Mouse (Mus musculus) heart, adult 8-10 months (tissue): ENCODE data around the gene Parn. TPM values are rescaled to one million over a fixed set of nuclear protein-coding genes. Genes with fewer than 3 reads are reported as not detected.

Experiments used
- DNase-seq: peaks from one replicate; pipeline ENCODE4 v3.0.0; 2022; ENCODE audit warnings: low spot score
- total RNA-seq, 4 experiments: library from RNA; stranded (reverse); gene quantifications; 2 replicates each; pipeline ENCODE4 v1.2.4; 2022

Gene Parn
- total RNA-seq, 4 experiments from 2014 or later = 7.8 to 12.7 (median 9.3) TPM

DNA sequence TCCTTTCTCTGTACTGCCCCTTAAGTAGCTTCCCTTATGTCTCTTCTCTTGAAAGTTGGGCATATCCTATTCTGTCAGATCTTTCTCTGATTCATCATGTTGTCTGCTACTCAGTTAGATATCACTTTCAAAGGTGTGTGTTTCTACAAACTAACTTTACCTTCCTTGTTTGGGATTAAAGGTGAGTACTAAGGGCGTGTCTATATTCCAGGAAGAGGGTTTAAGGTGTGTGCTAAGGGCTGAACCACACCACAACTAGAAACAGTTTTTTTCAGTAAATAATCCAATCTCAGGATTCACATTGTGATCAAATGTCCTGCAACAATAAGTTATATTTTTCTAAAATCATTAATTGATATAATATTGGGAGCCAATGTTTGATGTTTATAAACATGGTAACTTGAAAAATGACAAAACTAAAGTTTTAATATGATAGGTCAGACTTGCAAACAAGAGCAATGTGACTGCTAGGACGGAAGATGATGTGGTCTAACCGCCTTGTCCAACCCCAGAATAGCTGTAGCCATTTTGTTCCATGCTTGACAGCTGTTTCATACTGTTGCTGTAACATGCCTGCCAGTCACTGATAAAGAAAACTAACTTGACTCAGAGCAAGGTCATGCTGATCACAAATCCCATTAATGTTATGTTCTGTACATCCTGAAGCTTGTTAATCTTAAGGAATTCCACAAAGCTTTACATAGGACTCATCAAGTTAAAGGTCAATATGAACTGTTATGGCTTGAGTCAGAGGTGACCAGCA, 46.0 kb downstream of the Parn start:
- DNase-seq = no peak

DNA sequence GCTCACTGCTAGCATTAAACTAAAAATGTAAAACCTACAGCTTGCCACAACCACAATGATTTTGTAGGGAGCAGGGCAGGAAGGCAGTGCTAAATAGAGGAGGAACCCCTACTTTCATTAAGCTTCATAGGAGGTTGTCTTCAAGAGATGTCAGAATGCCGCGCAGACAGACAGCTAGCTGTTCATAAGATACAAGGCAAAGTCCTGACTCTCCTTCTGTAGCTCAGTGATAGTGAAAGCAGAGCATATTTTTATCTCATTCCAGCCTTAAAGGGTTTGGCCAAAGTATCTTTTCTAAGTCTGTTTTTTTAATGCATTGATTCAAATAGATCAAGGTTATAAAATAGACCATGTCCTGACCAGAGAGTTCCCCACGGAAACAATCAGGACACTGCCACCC, 47.8 kb downstream of the Parn start:
- DNase-seq = no peak

DNA sequence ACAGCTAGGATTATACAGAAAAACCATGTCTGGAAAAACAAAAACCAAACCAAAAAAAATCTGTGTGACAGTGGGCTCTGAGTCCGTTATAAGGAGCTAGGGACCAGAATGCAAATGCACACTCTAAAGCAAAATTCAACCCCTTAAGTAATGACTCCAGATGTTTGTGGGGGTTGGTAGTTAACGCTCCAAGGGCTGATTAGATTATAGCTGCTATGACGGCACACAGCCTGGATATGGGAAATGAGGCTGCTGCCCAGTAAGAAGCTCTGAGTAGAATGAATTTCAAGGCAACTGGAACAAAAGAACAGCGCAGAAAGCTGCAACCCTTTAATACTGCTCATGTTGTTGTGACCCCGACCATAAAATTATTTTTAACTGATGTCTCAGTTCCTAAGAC, 52.7 kb downstream of the Parn start:
- no peak for DNase-seq

DNA sequence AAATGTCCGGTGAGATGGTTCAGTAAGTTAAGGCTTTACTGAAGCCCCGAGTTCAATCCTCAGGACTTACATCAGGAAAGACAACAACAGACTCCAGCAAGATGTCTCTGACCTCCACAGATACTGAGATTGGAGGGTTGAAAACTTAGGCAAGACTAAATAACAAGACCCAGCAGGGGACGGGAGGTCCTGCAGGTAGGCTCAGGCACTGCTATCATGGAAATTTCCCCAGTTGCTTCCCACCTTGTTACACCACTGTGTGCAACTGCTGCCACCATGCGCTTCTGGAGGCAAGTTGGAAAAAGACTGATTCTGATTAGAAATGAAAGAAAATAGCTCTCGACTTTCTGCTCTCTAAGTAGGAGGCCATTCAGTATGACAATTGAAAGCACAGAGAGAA, 55.4 kb downstream of the Parn start:
- no peak for DNase-seq

DNA sequence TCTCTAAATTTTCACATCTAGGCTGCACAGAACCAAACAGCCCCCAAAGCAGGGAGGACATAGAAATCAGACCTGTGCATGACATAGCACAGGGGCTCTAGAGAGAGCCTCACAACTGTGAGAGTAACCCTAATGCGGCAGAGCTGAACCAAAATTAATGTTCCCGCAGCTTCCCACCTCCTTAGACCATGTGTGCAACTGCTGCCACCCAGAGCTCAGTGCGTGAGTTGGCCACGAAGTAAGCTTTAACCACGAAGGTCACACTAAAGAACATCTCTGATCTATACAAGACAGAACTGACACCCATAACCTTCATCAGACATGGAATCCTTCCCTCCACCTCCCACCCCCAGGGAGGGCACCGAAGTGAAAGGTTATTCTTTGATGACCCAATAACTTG, 55.9 kb downstream of the Parn start:
- DNase-seq = no peak

DNA sequence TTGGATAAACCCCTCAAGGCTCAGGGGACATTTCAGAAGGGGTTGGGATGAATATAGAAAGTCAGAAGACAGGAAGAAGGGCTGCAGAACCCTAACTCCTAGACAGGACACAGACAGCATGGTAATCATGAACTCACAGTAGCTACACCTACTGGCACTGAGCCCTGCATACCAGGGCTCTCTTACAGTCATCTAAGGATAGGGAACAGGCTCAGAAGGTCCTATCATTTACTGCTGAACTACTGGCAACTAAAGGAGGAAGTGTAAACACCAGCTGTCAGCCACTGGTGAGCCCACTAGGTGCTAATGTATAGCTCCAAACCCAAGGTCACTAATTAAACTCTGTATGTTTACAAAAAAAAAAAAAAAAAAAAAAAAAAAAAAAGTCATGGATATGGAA, 56.6 kb downstream of the Parn start:
- DNase-seq = no peak

DNA sequence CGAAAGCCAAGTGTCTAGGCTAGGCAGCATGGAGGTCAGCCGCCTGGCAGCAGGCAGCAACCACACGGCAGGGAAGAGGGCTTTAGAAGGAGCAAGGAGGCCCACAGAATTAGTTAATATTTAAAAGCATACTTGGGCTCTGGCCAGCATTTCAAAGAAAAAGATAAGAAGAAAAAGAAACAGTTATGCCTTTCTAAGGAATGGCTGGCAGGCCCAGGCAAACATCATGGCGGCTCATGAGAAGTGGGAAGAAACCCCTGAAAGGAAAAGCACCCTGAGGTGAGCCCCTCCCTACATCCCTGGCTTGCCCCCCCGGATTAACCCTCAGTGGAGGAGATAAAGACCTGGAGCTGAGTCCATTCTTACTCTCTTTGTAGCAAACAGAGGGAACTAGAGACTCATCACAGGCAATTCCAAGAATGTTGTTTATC, 57.0 kb downstream of the Parn start:
- DNase-seq = no peak

DNA sequence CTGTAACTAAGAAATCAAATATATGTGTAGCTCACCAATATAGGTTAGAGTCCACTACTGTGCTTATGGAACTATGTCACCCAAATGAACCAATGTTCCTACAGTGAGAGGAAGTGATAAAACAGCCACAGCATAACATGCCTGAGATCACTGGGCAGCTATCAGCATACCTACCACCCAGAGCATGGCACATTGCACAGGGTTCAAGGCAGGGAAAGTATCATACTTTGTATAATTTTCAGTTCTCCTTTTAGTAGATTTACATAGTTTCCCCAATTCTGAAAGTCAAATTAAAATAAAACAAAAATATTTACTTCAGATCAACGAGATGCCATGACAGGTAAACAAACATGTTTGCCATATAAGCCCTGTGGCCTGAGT, 59.3 kb downstream of the Parn start:
- DNase-seq = no peak

DNA sequence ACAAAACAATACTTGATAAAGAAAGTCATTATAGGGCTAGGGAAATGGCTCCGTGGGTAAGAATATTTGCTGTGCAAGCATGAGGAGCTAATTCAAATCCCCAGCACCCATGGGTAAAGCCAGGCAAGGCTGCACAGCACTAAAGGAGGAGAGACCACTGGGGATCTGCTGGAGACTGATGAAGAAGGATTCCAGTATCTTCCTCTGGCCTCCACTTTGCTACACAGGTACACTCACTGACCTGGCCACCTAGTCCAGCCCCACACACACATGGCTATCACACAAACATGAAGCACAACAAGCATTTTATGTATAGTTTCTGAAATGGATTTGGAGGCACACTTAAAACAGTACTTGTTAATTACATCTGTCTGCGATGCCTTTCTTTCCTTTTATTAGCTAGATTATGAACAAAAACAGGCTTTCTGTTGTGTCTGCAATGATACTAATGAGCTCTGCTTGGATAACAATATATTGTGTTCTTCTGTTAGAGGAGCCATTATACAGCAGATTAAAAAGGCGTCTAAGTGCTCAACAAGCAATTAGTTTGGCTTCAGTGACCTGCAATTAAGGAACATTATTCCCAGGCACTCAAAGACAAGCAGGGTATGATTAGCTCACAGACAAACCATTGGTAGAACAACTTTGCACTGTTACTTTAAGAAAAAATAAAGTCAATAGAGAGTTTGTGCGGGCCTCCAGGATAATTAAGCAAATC, 59.8 kb downstream of the Parn start:
- no peak for DNase-seq

DNA sequence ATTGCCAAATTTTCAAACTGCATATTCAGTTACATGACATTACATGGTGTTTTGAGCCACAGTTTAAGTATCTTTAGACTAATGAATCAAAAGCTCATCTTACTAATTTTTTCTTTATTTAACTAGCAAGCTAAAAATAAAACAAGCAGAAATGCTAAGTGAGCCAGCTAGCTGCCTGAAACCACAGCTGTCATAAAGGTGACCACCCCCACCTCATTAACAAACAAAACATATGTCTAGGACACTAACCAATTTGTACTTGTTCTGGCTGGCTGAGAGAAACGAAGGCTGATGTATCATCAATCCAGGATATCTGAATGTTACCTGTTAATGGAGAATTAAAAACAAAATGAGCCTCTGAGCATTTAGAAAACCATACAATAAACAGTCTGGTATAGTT, 65.2 kb downstream of the Parn start:
- no peak for DNase-seq

DNA sequence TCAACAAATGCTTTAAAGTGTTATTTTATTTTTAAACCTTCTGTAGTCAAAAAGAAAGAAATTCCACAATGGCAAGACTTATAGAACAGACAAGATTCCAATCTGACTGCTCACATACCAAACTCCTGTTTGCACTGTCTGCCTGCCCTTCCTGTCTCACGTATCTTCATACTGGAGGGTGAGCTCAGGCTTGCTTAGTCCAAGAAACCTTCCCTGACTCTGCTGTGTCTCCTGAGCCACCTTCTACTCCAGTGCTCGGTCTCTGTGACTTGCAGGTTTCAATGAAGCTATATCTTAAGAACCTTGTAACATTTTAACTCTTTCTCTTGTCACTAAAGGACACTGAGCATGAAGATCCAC, 78.9 kb downstream of the Parn start:
- no peak for DNase-seq

DNA sequence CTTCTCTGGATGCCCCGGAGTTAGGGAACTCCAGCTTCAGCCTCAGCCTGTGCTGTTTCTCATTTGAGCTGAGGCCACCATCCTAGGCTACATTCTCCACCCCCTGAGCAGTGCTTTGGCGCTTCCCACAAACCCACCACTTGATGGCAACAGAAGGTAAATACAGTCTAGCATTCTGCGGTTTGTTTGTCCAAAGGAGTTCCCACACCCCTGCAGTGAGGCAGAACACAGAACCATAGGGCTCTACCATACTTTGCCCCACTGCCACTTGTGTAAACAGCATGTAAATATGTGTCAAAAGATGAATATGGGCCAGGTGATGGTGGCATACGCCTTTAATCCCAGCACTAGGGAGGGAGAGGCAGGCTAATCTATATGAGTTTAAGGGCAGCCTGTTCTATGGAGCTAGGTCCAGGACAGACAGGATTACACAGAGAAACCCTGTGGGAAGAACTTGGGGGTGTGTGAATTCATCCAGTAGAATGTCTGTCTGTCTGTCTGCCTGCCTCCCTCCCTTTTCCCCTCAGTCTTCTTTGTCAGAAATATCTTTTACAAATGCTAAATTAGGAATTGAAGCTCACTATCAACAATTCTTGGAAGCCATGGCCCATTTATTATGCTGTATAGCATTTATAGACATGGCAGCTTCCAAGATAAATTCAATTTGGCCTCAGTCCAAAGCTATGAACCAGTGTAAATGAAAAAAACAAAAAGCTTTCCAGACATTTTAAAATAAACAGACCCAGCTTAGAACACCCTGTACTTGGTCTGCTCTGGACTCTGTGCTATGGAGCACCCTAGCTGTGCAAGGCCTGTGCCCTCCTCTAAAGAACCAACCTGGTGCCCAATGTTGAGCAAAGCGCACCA, 79.6 kb downstream of the Parn start:
- no peak for DNase-seq

DNA sequence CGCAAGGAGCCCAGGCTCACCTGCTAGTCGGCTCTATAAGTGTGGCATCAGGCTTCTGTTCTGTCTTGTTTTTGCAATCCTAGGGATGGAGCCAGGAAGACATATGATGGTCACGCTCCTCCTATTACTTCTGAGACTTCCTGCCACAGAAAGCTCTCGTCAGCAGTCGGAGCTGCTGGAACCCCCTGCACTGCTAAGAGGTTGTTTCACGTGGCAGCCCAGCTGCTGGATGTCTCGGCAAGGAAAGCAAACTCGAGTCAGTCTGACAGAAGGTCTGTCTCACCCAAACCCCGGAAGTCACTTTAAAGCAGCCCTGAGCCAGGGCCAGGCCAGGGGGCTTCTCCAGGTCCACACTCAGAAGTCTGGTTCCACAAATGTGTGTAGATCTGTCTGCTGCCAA, 82.7 kb downstream of the Parn start:
- no peak for DNase-seq

DNA sequence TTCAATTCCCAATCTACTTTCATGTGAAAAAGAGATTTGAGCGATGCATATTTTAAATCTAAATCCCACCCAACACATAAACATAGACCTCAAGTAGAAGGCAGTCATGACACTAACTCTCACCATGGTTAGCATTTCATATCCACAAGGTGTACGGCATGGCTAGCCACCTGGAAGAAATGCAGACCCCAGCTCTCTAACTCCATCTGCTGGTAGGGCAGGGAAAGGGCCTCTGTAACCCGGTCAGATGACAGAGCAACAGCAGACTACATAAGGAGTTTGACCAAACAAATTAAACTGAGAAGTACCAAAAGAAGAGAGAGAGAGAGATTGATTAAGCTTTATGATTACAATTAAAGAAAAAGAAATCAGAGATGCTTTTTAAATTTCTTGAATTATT, 87.2 kb downstream of the Parn start:
- no peak for DNase-seq

DNA sequence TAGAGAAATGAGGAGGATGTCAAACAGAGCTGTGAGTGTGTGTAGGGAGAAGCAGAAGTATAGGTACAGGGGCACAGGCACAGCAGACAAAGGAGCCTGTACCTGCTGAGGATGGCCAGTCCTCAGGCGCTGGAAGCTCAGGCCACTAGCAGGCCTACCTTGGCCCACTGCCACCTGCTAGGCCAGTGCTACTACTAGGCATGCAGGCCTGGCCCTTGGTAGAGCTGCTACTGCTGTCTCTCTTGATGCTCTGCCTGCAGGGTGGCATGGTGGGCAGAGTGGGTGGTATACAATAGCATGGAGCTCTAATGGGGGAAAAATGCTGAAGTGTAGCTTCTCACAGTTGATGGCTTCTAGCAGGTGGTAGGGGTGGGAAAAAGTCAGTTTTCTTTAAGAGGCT, 88.0 kb downstream of the Parn start:
- DNase-seq = no peak

DNA sequence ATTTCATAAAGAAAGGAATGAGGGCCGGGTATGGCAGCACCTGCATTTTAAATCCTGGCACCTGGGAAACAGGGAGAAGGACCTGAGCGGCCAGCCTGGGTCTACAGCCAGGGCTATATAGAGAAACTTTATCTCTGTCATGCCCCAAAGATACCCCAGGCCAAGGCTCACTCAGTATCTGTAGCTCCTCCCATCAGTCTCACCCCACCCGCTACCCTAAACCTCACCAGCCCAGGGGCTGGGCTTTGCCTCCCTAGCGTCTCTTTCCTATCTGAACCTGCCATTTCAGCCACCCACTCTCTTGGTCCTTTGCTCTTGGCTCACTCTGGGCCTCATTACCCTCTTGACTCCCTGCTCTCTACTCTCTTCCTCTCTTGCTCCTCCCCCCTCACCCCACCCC, 92.7 kb downstream of the Parn start:
- DNase-seq = no peak

DNA sequence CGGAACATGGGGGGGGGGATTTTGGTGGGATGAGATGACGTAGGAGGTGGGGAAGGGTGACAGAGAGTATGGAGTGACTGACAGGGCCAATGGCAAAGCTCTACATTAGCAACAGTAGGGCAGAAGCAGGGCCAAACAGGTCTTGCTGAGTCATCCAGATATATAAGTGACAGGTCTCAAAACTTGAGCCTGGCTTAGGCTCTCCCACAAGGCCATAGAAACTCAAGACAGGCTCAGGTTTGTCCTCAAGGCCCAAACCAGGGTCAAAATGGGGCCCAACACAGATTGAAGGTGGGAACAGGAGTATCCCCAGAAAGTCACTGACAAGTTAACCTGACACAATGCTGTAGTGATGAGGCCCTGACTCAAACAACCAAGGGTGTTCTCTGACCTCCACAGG, 99.7 kb downstream of the Parn start:
- no peak for DNase-seq

DNA sequence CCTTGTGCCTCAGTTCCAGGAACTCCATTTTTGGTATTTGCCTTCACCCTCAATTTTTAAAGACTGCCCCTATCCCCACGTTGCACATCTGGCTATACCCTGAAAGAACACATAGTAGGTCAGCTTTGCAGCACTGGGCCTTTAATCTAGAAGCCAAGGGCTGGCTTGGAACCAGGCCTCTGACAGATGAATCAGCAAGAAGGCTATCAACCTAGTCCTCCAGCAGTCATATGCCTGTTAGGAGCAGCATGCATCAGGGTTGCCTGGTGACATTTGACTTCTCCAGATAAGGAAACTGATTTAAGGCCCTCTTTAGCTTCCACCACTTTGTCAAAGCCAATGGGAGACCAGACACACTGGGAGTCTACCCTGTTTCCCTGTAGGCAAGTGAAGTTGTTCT, 100.4 kb downstream of the Parn start:
- no peak for DNase-seq

DNA sequence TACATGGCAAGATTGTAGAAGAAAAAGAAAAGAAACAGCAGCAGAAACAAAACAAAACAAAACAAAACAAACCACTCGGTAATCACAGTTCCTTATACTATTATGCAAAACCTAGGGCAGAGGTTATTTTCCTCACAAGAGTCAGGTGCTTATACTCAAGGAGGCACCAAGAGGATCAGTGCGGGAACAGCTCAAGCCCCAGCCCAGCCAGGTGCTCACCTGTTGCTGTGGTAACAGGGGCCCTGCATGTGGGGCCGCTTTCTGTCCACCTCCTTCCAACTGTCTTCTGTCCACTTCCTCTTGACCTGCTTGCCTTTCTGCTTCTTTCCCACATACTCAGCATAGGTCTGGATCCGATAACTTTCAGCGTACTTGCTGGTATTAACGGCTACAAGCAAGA, 101.6 kb downstream of the Parn start:
- DNase-seq = no peak

DNA sequence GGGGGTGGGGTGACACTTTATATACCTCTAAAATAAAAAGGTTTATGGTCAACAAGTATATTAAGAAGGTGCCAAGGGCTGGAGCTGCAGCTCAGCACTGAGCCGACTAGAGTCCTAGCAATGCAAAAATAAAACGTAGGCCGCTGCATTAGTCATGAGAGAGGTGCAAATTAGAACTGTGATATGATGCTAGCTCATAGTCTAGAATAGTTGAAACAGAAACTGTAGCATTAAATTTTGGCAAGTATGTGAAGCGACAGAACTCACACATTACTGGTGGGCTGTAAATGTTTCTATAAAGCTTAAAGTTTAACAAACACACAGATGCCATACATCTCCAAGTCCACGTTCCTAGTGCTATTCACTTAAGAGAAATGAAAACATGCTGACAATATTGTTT, 102.7 kb downstream of the Parn start:
- DNase-seq = no peak

DNA sequence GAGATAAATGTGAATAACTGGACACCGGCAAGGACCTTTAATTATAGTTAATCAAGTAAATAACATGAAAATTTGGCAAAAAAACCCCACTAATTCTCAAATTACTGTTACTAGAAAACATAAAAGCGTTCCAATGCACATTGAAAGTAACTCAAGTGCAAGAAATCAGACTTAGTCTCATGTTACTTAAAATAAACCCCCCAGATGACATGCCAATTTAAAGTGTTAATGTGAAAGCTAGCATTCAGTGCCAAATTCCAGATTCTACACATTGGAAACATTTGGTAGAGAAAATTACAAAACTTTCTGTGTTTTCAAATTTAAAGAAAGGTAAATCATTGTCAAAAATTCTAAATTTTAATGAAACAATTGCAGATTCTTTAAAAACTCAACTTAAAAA, 110.2 kb downstream of the Parn start:
- no peak for DNase-seq

DNA sequence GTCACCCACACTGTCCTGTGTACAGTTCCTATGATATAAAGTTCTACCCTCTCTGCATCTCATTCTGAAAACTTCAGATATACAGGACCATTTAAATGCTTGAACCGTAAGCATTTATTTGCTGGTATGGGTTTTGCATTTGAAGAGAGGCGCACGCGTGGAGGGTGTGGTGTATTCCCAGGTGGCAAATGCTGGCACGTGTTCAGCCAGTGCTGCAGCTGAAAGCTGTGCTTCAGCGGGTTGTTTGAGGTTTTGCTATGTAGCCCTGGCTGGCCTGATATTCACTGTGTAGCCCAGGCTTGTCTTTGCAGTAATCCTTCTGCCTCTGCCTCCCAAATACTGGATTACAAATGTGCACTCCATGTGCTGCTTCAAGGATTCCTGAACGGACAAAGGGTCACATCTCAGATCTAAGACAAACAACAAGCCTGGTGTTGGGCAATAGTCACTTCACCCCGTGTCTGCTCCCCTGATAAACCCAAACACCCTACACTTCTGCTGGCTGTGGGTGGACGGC, 111.0 kb downstream of the Parn start:
- peak; percentile 18 for DNase-seq
